Comparison of ENCODE assay signal across 9 mouse cellular contexts in the genomic region with DNA sequence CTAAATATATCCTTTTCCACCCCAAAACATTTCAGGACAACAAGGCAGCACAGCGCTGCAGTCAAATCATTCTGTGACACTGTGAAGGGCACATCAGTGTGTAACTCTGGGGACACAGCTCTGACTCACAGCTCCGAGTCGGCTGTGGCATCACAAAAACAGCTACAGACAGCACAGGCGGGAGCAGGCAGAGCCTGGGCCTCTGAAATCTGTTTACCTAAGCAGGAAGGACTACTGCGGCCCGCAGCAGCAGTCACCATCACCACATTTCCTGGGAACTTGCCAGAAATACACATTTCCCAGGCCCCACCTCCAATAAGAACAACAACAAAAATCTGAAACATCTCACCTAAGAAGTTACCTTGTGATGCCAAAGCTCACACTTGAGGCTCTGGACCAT. TPM values are rescaled to one million over a fixed set of nuclear protein-coding genes. Genes with fewer than 3 reads are reported as not detected.
DNase-seq lines count a peak whose midpoint lies in the region; ATAC-seq and TF ChIP-seq lines count a peak whose summit lies in the region.
"Had no signal": no experiment of that assay in that cellular context is flagged by ENCODE, and none has a peak within 500 bp of the region (broad histone marks: within the 10 kb centered on the region; RNA-seq: fewer than 3 reads in every experiment).

No protein-coding gene starts in this region.

- H3K4me1 ChIP-seq in kidney, adult 2 months (ENCODE audit: control insufficient read depth, insufficient read depth, low read length), result peaks cover 66% of the 10 kb centered on the region

- no peak for TF ChIP-seq POLR2A in kidney, adult 2 months (IDR thresholded peaks at IDR 0.05; ENCODE audit: low read depth, low read length)

- H3K27ac ChIP-seq in kidney, adult 2 months (ENCODE audit: insufficient read depth, low read depth, low read length), result no peak overlapping the region

- peak; percentile 55 for DNase-seq in kidney, adult 2 months
- DNase-seq in kidney, adult 8-10 months, result no peak
- DNase-seq in CD4-positive, CD25-positive, alpha-beta regulatory T cell, adult 2 months (ENCODE audit: low read depth, low spot score), result peak; percentile 78
- DNase-seq in spleen, adult 18-20 months, result no peak
- DNase-seq in adipocyte (ENCODE audit: low spot score), result no peak
- DNase-seq in frontal cortex, adult 2 months (ENCODE audit: extremely low spot score in 1 of 2, low spot score in 1 of 2), result no peak
- DNase-seq: thymus, postnatal 14 days had no signal

- TF ChIP-seq CTCF in kidney, adult 2 months (conservative IDR thresholded peaks at IDR 0.05; ENCODE audit: insufficient read depth, insufficient read length, low read depth, low read length), result no peak

- no peaks in the 10 kb centered on the region for H3K27me3 ChIP-seq in kidney, adult 2 months (replicated peaks; ENCODE audit: control insufficient read depth, insufficient read depth, low read length)

- WGBS in kidney, adult 2 months, result 10% methylated on average over 6 of the region's 6 CpGs

- no peak overlapping the region for H3K4me3 ChIP-seq in kidney, adult 2 months (ENCODE audit: insufficient read depth, low read depth, low read length)

- peak; percentile 36 for ATAC-seq in activated CD4-positive, CD25-positive, alpha-beta regulatory T cell, adult 4 months
- peak; percentile 39 for ATAC-seq in inflammation-experienced regulatory T-cells, adult 6 months

- no peaks in the 10 kb centered on the region for H3K36me3 ChIP-seq in kidney, adult 2 months (ENCODE audit: control insufficient read depth, insufficient read depth, low read length)

RNA-seq across cellular contexts. Expression of gene Ski, which starts 24.7 kb away (rescaled TPM):
- 40.4 and 43.9 TPM in 2 replicates for polyA plus RNA-seq in kidney, adult 2 months (2012; rRNA removed)
- polyA plus RNA-seq in activated CD4-positive, CD25-positive, alpha-beta regulatory T cell, adult 4 months (2017; shearing (Covaris generic)), result 10 to 100 TPM; 24.7 to 25.0 TPM
- polyA plus RNA-seq in inflammation-experienced regulatory T-cells, adult 6 months (2017; shearing (Covaris generic)), result 10 to 100 TPM; 10.7 to 26.8 (median 26.8) TPM
- 76.4 and 78.3 TPM in 2 replicates for polyA plus RNA-seq in frontal cortex, adult 2 months (2012; rRNA removed)

RNA-seq across cellular contexts. Expression of gene Faap20, which starts 51.9 kb away (rescaled TPM):
- polyA plus RNA-seq in kidney, adult 2 months (2012; rRNA removed), result 68.9 and 75.5 TPM in 2 replicates
- polyA plus RNA-seq in activated CD4-positive, CD25-positive, alpha-beta regulatory T cell, adult 4 months (2017; shearing (Covaris generic)), result 10 to 100 TPM; 45.1 to 54.9 TPM
- polyA plus RNA-seq in inflammation-experienced regulatory T-cells, adult 6 months (2017; shearing (Covaris generic)), result 10 to 100 TPM; 44.3 to 57.3 (median 51.6) TPM
- 41.0 and 42.9 TPM in 2 replicates for polyA plus RNA-seq in frontal cortex, adult 2 months (2012; rRNA removed)

Comparison
In these comparisons a context has a peak if more than half of its experiments do, and no peak if none do; other contexts are left out.
1. DNase-seq: peak in kidney, adult 2 months (single experiment) and CD4-positive, CD25-positive, alpha-beta regulatory T cell, adult 2 months (single experiment); none in kidney, adult 8-10 months (0 of 2), spleen, adult 18-20 months (0 of 2), adipocyte (single experiment) and frontal cortex, adult 2 months (0 of 2).